Mouse (Mus musculus) myocyte (in vitro differentiated cells): Measurements from ENCODE around the gene Sbf2. TPM values are rescaled to one million over a fixed set of nuclear protein-coding genes. Genes with fewer than 3 reads are reported as not detected.

Source experiments
- H3K27me3 ChIP-seq: one replicate; pipeline ENCODE4 v1.6.1; 2011; ENCODE audit not compliant: control insufficient read depth, insufficient read depth, insufficient read length
- H3K36me3 ChIP-seq: one replicate; pipeline ENCODE4 v1.6.1; 2011; ENCODE audit not compliant: control insufficient read depth, insufficient read depth
- H3K4me2 ChIP-seq: one replicate; pipeline ENCODE4 v1.6.1; 2011; ENCODE audit warnings: low read depth, control low read depth
- H3K4me3 ChIP-seq: one replicate; pipeline ENCODE4 v1.5.1; 2011; ENCODE audit warnings: mild to moderate bottlenecking, control low read depth, moderate library complexity
- H3K79me2 ChIP-seq: one replicate; pipeline ENCODE4 v1.6.1; 2011; ENCODE audit not compliant: control insufficient read depth, insufficient read depth
- H3ac ChIP-seq: one replicate; pipeline ENCODE4 v1.6.1; 2011; ENCODE audit not compliant: control insufficient read depth, insufficient read length
- CEBPB ChIP-seq: IDR thresholded peaks from 2 replicates; pipeline ENCODE4 v1.6.1; 2011; ENCODE audit warnings: mild to moderate bottlenecking, moderate library complexity; ENCODE audit not compliant: poor library complexity, insufficient read depth, severe bottlenecking
- E2F4 ChIP-seq: IDR thresholded peaks from one replicate; pipeline ENCODE4 v1.6.1; 2011; ENCODE audit warnings: mild to moderate bottlenecking, control low read depth, moderate library complexity; ENCODE audit not compliant: insufficient read depth
- MAX ChIP-seq: IDR thresholded peaks from one replicate; pipeline ENCODE4 v1.6.1; 2011; ENCODE audit warnings: low read depth, mild to moderate bottlenecking, control low read depth
- MYOD1 ChIP-seq, 3 experiments: IDR thresholded peaks; one replicate each; pipeline ENCODE4 v1.6.1; 2011; ENCODE audit warnings: control low read depth in 2 of 3, low read depth in 2 of 3, mild to moderate bottlenecking in 2 of 3, moderate library complexity in 1 of 3; ENCODE audit not compliant: insufficient read length in 2 of 3, control insufficient read depth in 1 of 3
- MYOG ChIP-seq, 3 experiments: IDR thresholded peaks; one replicate each; pipeline ENCODE4 v1.6.1; 2011; ENCODE audit warnings: control low read depth in 2 of 3, low read depth in 2 of 3, mild to moderate bottlenecking in 2 of 3; ENCODE audit not compliant: insufficient read length in 2 of 3, control insufficient read depth in 1 of 3, insufficient read depth in 1 of 3
- POLR2A ChIP-seq: IDR thresholded peaks from one replicate; pipeline ENCODE4 v1.6.1; 2011; ENCODE audit warnings: low read depth, mild to moderate bottlenecking, control low read depth, moderate library complexity; ENCODE audit not compliant: insufficient read length
- POLR2AphosphoS2 ChIP-seq: IDR thresholded peaks from one replicate; pipeline ENCODE4 v1.6.1; 2011; ENCODE audit warnings: low read depth, control low read depth; ENCODE audit not compliant: insufficient read length
- REST ChIP-seq: IDR thresholded peaks from one replicate; pipeline ENCODE4 v1.6.1; 2011; ENCODE audit warnings: mild to moderate bottlenecking, control low read depth, moderate library complexity; ENCODE audit not compliant: insufficient read depth, insufficient read length
- SRF ChIP-seq: IDR thresholded peaks from one replicate; pipeline ENCODE4 v1.6.1; 2011; ENCODE audit warnings: low read depth; ENCODE audit not compliant: control insufficient read depth, insufficient read length
- TCF12 ChIP-seq: IDR thresholded peaks from one replicate; pipeline ENCODE4 v1.6.1; 2011; ENCODE audit warnings: mild to moderate bottlenecking, control low read depth; ENCODE audit not compliant: poor library complexity, insufficient read depth, severe bottlenecking
- TCF3 ChIP-seq: IDR thresholded peaks from one replicate; pipeline ENCODE4 v1.6.1; 2011; ENCODE audit warnings: low read depth, control low read depth; ENCODE audit not compliant: insufficient read length
- USF1 ChIP-seq: IDR thresholded peaks from one replicate; pipeline ENCODE4 v1.6.1; 2011; ENCODE audit warnings: low read depth, mild to moderate bottlenecking, control low read depth, moderate library complexity
- polyA plus RNA-seq: library from polyadenylated mRNA; unstranded; fragments of >200 nt; fragmentation: generic; extraction: Trizol; gene quantifications from one replicate; pipeline ENCODE4 v1.2.1, GENCODE M21; 2012; ENCODE audit warnings: missing spikeins

Gene Sbf2
- polyA plus RNA-seq, 1 experiment: 11.3 TPM

DNA sequence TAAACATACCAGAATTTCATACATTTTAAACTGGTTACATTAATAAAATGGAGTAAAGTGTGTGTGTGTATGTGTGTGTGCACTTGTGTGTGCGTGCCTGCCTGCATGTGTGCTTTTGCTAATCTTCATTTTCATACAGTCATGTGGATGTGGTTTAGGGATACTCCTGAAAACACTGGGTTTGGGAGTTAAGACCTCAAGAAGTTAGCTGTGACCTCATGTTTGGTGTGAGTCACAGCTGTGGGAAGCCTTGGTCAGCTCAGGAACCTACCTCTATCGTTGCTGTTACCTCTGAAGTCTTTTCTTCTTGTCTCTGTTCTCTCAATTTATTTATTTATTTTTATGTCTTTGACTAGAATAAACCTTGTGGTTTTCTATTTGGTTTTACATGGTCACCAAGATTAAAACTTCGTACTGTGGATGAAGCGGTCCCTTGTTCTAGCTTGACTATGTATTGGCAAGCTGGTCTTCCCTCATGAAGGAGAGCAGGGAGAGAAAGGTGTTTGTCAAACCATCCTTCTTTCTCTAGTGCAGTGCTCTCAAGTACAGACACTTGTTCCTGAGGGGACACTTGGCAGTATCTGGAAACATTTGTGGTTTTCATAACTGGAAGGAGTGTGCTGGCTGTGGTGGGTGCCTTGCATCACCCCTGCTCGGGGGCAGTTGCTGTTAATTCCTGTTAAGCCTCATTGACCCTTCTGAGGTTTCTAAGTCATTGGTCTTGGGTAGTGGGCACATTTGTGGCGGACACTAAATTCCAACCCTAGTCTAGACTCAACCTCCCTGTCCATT is 331.0 kb downstream of the Sbf2 start:
- TF ChIP-seq POLR2A: no peak
- no peak for TF ChIP-seq E2F4
- peak; percentile 86 for TF ChIP-seq CEBPB
- TF ChIP-seq TCF3: peak; percentile 42
- peak in 1 of 3 experiments; percentile 49 for TF ChIP-seq MYOD1 (IDR thresholded peaks at IDR 0.05; ENCODE audit: control insufficient read depth in 1 of 3, insufficient read length in 2 of 3, low read depth in 2 of 3)
- peak in 2 of 3 experiments; percentile 1 to 76 for TF ChIP-seq MYOG (IDR thresholded peaks at IDR 0.05; ENCODE audit: control insufficient read depth in 1 of 3, insufficient read depth in 1 of 3, insufficient read length in 2 of 3, low read depth in 2 of 3)
- TF ChIP-seq TCF12: peak; percentile 47
- TF ChIP-seq REST: no peak
- no peak for TF ChIP-seq POLR2AphosphoS2
- no peak for TF ChIP-seq SRF
- no peak for TF ChIP-seq MAX
- TF ChIP-seq USF1: no peak
- Histone ChIP-seq H3K36me3 (peaks cover 28% of the 10 kb centered on the region), H3K79me2 (no peaks in the 10 kb centered on the region), H3K27me3 (no peaks in the 10 kb centered on the region), H3ac (no peak overlapping the region), H3K4me2 (peak overlapping the region; percentile 46), H3K4me3 (no peak overlapping the region)

DNA sequence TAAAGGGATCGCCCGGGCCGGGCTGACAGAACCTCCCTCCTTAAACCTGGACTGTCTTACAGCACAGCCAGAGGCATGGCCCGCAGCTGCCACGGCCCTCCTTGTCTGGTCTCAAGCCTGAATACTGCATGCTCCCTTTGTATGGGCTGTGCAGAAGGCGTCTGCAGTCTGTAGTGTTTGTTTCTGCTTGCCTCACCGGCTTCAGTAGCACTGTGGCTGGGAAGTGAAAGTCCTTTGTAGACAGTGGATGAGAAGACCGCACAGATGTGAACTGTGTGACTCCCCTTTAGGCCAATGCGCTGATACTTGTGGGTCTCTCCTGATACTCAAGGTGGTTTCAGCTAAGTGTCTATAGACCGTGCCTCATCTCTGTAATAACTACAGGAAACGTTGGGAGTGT is 331.9 kb downstream of the Sbf2 start:
- TF ChIP-seq MYOG (IDR thresholded peaks at IDR 0.05; ENCODE audit: control insufficient read depth in 1 of 3, insufficient read depth in 1 of 3, insufficient read length in 2 of 3, low read depth in 2 of 3): no peak
- no peak for TF ChIP-seq TCF12
- no peak for TF ChIP-seq E2F4
- no peak for TF ChIP-seq TCF3
- no peak for TF ChIP-seq POLR2A
- TF ChIP-seq CEBPB: no peak
- TF ChIP-seq REST: no peak
- no peak for TF ChIP-seq MAX
- TF ChIP-seq USF1: no peak
- TF ChIP-seq POLR2AphosphoS2: no peak
- TF ChIP-seq MYOD1 (IDR thresholded peaks at IDR 0.05; ENCODE audit: control insufficient read depth in 1 of 3, insufficient read length in 2 of 3, low read depth in 2 of 3): no peak
- TF ChIP-seq SRF: no peak

DNA sequence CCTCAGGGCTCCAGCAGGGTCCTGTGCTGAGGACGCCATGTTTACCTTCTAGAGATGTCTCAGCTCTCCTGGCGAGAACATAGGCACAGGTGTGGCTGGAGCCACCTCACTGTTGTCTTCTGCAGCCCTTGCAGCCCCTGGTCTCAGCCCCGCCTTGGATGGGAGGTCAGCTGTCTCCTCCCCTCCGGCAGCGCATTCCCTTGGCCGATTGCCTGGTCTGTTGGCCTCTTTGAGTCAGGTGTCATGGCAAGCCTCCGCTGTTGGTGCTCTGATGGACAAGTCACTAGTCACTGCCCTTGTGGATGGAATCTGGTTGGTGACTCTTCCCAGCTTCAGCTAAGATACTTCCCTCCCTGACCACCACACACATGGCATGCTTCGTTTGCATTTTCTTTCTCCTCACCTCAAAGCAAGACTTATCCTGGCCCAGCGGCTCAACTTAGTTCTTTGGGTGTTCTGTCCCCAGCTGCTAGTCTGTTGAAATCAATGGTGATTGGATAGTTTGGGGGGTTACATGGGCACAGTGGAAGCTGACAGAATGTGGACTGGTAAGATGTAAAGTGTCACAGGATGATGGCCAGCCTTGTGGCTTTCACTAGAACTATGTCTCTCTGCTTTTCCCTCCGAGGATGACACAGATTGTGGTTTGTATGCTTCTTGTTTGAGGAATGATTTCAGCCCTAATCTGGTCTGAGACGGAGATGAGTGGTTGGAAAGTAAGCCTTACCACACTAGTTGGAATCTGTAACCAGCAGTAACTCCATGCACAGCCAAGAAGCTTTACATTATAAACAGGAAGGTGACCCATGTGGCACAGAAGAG is 333.1 kb downstream of the Sbf2 start:
- peaks cover 28% of the 10 kb centered on the region for H3K36me3 ChIP-seq
- no peak overlapping the region for H3K4me2 ChIP-seq
- H3K4me3 ChIP-seq: no peak overlapping the region
- no peaks in the 10 kb centered on the region for H3K79me2 ChIP-seq
- TF ChIP-seq MYOG (IDR thresholded peaks at IDR 0.05; ENCODE audit: control insufficient read depth in 1 of 3, insufficient read depth in 1 of 3, insufficient read length in 2 of 3, low read depth in 2 of 3) (peak in 2 of 3 experiments; percentile 9 to 62), USF1 (no peak)
- H3K27me3 ChIP-seq: no peaks in the 10 kb centered on the region
- no peak overlapping the region for H3ac ChIP-seq

More for the DNA sequence above, 331.9 kb downstream of the Sbf2 start:
- no peak overlapping the region for H3K4me2 ChIP-seq
- H3K36me3 ChIP-seq: peaks cover 28% of the 10 kb centered on the region
- no peak overlapping the region for H3K4me3 ChIP-seq
- H3ac ChIP-seq: no peak overlapping the region
- H3K79me2 ChIP-seq: no peaks in the 10 kb centered on the region
- no peaks in the 10 kb centered on the region for H3K27me3 ChIP-seq

DNA sequence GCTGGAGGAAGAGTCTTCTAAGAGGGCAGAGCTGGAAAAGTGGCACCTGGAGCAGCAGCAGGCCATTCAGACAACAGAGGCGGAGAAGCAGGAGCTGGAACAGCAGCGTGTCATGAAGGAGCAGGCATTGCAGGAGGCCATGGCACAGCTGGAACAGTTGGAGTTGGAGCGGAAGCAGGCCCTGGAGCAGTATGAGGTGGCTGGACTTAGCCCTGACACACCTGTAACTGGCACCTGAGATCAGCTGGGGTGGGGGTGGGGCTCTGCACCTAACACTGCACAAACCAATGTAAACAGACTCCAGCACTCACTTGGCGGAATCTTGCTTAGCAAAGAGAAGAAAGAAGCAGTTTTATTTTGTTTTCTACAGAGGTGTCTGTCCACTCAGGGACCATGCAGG is 335.5 kb downstream of the Sbf2 start:
- TF ChIP-seq E2F4 (no peak), REST (no peak), TCF12 (no peak), POLR2AphosphoS2 (no peak), MAX (no peak), POLR2A (no peak), TCF3 (no peak), SRF (no peak), MYOD1 (IDR thresholded peaks at IDR 0.05; ENCODE audit: control insufficient read depth in 1 of 3, insufficient read length in 2 of 3, low read depth in 2 of 3) (no peak), MYOG (IDR thresholded peaks at IDR 0.05; ENCODE audit: control insufficient read depth in 1 of 3, insufficient read depth in 1 of 3, insufficient read length in 2 of 3, low read depth in 2 of 3) (no peak), CEBPB (no peak), USF1 (no peak)
- peaks cover 38% of the 10 kb centered on the region for H3K36me3 ChIP-seq
- H3K27me3 ChIP-seq: no peaks in the 10 kb centered on the region
- no peak overlapping the region for H3K4me3 ChIP-seq
- H3ac ChIP-seq: no peak overlapping the region
- no peaks in the 10 kb centered on the region for H3K79me2 ChIP-seq
- no peak overlapping the region for H3K4me2 ChIP-seq
